Mouse (Mus musculus) stomach, embryonic 15.5 days (tissue): ENCODE data around the gene Atn1. TPM values are rescaled to one million over a fixed set of nuclear protein-coding genes. Genes with fewer than 3 reads are reported as not detected.

Experiments
- ATAC-seq: fragments of 200-750 bp; cut with Nextera tagmentation; 2 replicates; pipeline ENCODE4 v1.8.0; 2017; ENCODE audit warnings: low read depth, moderate number of reproducible peaks, moderate TSS enrichment; ENCODE audit not compliant: insufficient read depth, low FRiP score
- H3K27ac ChIP-seq: fragments of 300-500 bp; sonication (generic); 2 replicates; pipeline ENCODE4 v1.5.1; 2015; ENCODE audit warnings: mild to moderate bottlenecking, inconsistent platforms
- H3K27me3 ChIP-seq: fragments of 300-500 bp; sonication (generic); replicated peaks from 2 replicates; pipeline ENCODE4 v1.6.1; 2015; ENCODE audit warnings: inconsistent platforms
- H3K36me3 ChIP-seq: fragments of 300-500 bp; sonication (generic); 2 replicates; pipeline ENCODE4 v1.6.1; 2015; ENCODE audit warnings: inconsistent platforms
- H3K4me1 ChIP-seq: fragments of 300-500 bp; sonication (generic); 2 replicates; pipeline ENCODE4 v1.6.1; 2015; ENCODE audit warnings: inconsistent platforms
- H3K4me2 ChIP-seq: fragments of 300-500 bp; sonication (generic); 2 replicates; pipeline ENCODE4 v1.6.1; 2015; ENCODE audit warnings: mild to moderate bottlenecking, inconsistent platforms
- H3K4me3 ChIP-seq: fragments of 300-500 bp; sonication (generic); replicated peaks from 2 replicates; pipeline ENCODE4 v1.5.1; 2015; ENCODE audit warnings: inconsistent platforms
- H3K9ac ChIP-seq: fragments of 300-500 bp; sonication (generic); 2 replicates; pipeline ENCODE4 v1.6.1; 2015; ENCODE audit warnings: inconsistent platforms
- H3K9me3 ChIP-seq: fragments of 300-500 bp; sonication (generic); 2 replicates; pipeline ENCODE4 v1.6.1; 2016; ENCODE audit warnings: inconsistent platforms
- WGBS: fragments of 180-500 bp; shearing (Covaris S2); methylation state at CpG from one replicate; pipeline ENCODE4 v1.1.7; 2015; 5-methylcytosine and 5-hydroxymethylcytosine counted together
- microRNA counts: library from miRNA; unstranded; fragments of <30 nt; microRNA quantifications from one replicate; lab custom pipeline; 2016
- microRNA-seq: library from miRNA; unstranded; fragments of <30 nt; microRNA quantifications from one replicate; pipeline ENCODE4, GENCODE M21; 2016
- polyA plus RNA-seq: library from polyadenylated mRNA; unstranded; fragments of >200 nt; fragmentation: Nextera tagmentation; extraction: Ambion mirVana; gene quantifications from 2 replicates; pipeline ENCODE4 v1.2.1, GENCODE M21; 2015

Atn1 gene
- polyA plus RNA-seq, 1 experiment from 2014 or later, result 13.9 TPM

- ATAC-seq, result no peak
- H3K36me3 ChIP-seq, result peaks cover 35% of the 10 kb centered on the region
- H3K4me1 ChIP-seq, result no peaks in the 10 kb centered on the region
- H3K4me3 ChIP-seq, result no peak overlapping the region
- H3K4me2 ChIP-seq, result no peak overlapping the region
- no peaks in the 10 kb centered on the region for H3K27me3 ChIP-seq
- WGBS, result 75% methylated on average over 8 of the region's 8 CpGs
- no peak overlapping the region for H3K27ac ChIP-seq
- H3K9ac ChIP-seq, result no peak overlapping the region
- no peaks in the 10 kb centered on the region for H3K9me3 ChIP-seq
Measured at GRCm38 (mm10) chr6:124701338-124701737, 55.0 kb downstream of the Atn1 start.

GRCm38 (mm10) chr6:124699962-124700610 lies 56.2 kb downstream of the Atn1 start:
- Histone ChIP-seq H3K4me1 (no peaks in the 10 kb centered on the region), H3K4me2 (no peak overlapping the region), H3K9ac (no peak overlapping the region), H3K27ac (no peak overlapping the region), H3K27me3 (no peaks in the 10 kb centered on the region), H3K9me3 (no peaks in the 10 kb centered on the region), H3K4me3 (no peak overlapping the region), H3K36me3 (peaks cover 34% of the 10 kb centered on the region)
- ATAC-seq, result no peak
- 80% methylated on average over 11 of the region's 11 CpGs for WGBS

- Histone ChIP-seq H3K27me3 (no peaks in the 10 kb centered on the region), H3K36me3 (peaks cover 27% of the 10 kb centered on the region)
- WGBS, result 85% methylated on average over 4 of the region's 4 CpGs
Measured at GRCm38 (mm10) chr6:124699366-124699765, 57.0 kb downstream of the Atn1 start.

GRCm38 (mm10) chr6:124698751-124699150 lies 57.6 kb downstream of the Atn1 start:
- H3K36me3 ChIP-seq, result peaks cover 23% of the 10 kb centered on the region
- no peaks in the 10 kb centered on the region for H3K9me3 ChIP-seq
- H3K27ac ChIP-seq, result no peak overlapping the region
- no peak for ATAC-seq
- no peak overlapping the region for H3K4me3 ChIP-seq
- H3K9ac ChIP-seq, result no peak overlapping the region
- no peak overlapping the region for H3K4me2 ChIP-seq
- H3K27me3 ChIP-seq, result no peaks in the 10 kb centered on the region
- 68% methylated on average over 6 of the region's 6 CpGs for WGBS
- H3K4me1 ChIP-seq, result peaks cover 11% of the 10 kb centered on the region

More at GRCm38 (mm10) chr6:124699366-124699765, 57.0 kb downstream of the Atn1 start:
- Histone ChIP-seq H3K4me2 (no peak overlapping the region), H3K9me3 (no peaks in the 10 kb centered on the region), H3K4me3 (no peak overlapping the region), H3K4me1 (peaks cover 5% of the 10 kb centered on the region), H3K9ac (no peak overlapping the region), H3K27ac (no peak overlapping the region)
- no peak for ATAC-seq

GRCm38 (mm10) chr6:124696441-124697150 lies 59.7 kb downstream of the Atn1 start:
- Histone ChIP-seq H3K4me1 (peaks cover 11% of the 10 kb centered on the region), H3K4me2 (no peak overlapping the region), H3K27ac (no peak overlapping the region), H3K27me3 (no peaks in the 10 kb centered on the region), H3K36me3 (peaks cover 17% of the 10 kb centered on the region; the same call in 1 of the 2 replicates), H3K9ac (no peak overlapping the region), H3K9me3 (no peaks in the 10 kb centered on the region), H3K4me3 (no peak overlapping the region)
- no peak for ATAC-seq
- WGBS, result 92% methylated on average over 7 of the region's 7 CpGs

GRCm38 (mm10) chr6:124694166-124694955 lies 62.0 kb downstream of the Atn1 start:
- Histone ChIP-seq H3K9me3 (no peaks in the 10 kb centered on the region), H3K27me3 (no peaks in the 10 kb centered on the region), H3K4me1 (peaks cover 11% of the 10 kb centered on the region), H3K9ac (no peak overlapping the region), H3K4me3 (no peak overlapping the region), H3K36me3 (peaks cover 7% of the 10 kb centered on the region; the same call in 1 of the 2 replicates), H3K27ac (peak overlapping the region; percentile 69), H3K4me2 (peak overlapping the region; percentile 14; the same call in 1 of the 2 replicates)
- WGBS, result 70% methylated on average over 15 of the region's 15 CpGs
- ATAC-seq, result peak; percentile 71

- H3K9ac ChIP-seq, result no peak overlapping the region
- no peak overlapping the region for H3K4me3 ChIP-seq
- 53% methylated on average over 15 of the region's 15 CpGs for WGBS
- peak overlapping the region; percentile 69 for H3K27ac ChIP-seq
- H3K4me1 ChIP-seq, result peaks cover 11% of the 10 kb centered on the region
- no peak for ATAC-seq
- H3K27me3 ChIP-seq, result no peaks in the 10 kb centered on the region
- no peak overlapping the region for H3K4me2 ChIP-seq
- 0 out of 2 replicates have a peak, but pooled peaks cover 3% of the 10 kb centered on the region for H3K36me3 ChIP-seq
- H3K9me3 ChIP-seq, result no peaks in the 10 kb centered on the region
Measured at GRCm38 (mm10) chr6:124693243-124693981, 62.9 kb downstream of the Atn1 start.

MicroRNAs encoded within 50 kb of the gene (microRNA counts, 519-probe panel; counts per million panel counts)
- microRNA mmu-miR-141 (lab: Ali Mortazavi, UCI) (3,007 counts per million, percentile 76 among the panel's probes with 10 or more counts), microRNA mmu-miR-200c (lab: Ali Mortazavi, UCI) (3,718 counts per million, percentile 92 among the panel's probes with 10 or more counts)

Small RNA genes lying within 50 kb of the gene (microRNA-seq; reads per million reads assigned to microRNA genes)
- gene Mir141 (2,437 reads per million, percentile 83 among the genes with 10 or more reads in this experiment), gene Mir200c (18,609 reads per million, percentile 97 among the genes with 10 or more reads in this experiment)

Other genes starting within 250 kb of the Atn1 start
- 4.5 and 6.6 TPM in 2 replicates for gene C1ra, start 244.1 kb downstream of the Atn1 start, polyA plus RNA-seq
- 5.6 and 9.9 TPM in 2 replicates for gene C1s1, start 214.2 kb downstream of the Atn1 start, polyA plus RNA-seq
- gene C1rb, start 186.2 kb downstream of the Atn1 start, polyA plus RNA-seq, result not detected in 2 replicates
- 0.06 and 0.13 TPM in 2 replicates for gene C1s2, start 120.4 kb downstream of the Atn1 start, polyA plus RNA-seq
- 79.3 and 85.3 TPM in 2 replicates for gene Lpcat3, start 93.5 kb downstream of the Atn1 start, polyA plus RNA-seq
- gene Emg1, start 44.3 kb downstream of the Atn1 start, polyA plus RNA-seq, result 191 and 202 TPM in 2 replicates
- gene Phb2, start 44.2 kb downstream of the Atn1 start, polyA plus RNA-seq, result 355 and 390 TPM in 2 replicates
- 19.0 and 19.8 TPM in 2 replicates for gene Ptpn6, start 17.8 kb downstream of the Atn1 start, polyA plus RNA-seq
- 331 and 401 TPM in 2 replicates for gene Grcc10, start 15.2 kb downstream of the Atn1 start, polyA plus RNA-seq
- gene Gm45234, start 503 bp downstream of the Atn1 start, polyA plus RNA-seq, result not detected in 2 replicates
- gene Eno2, start 13.1 kb upstream of the Atn1 start, polyA plus RNA-seq, result 5.3 and 6.9 TPM in 2 replicates
- 0.35 and 1.3 TPM in 2 replicates for gene Lrrc23, start 23.2 kb upstream of the Atn1 start, polyA plus RNA-seq
- 11.7 and 12.7 TPM in 2 replicates for gene Spsb2, start 52.1 kb upstream of the Atn1 start, polyA plus RNA-seq
- 890 and 914 TPM in 2 replicates for gene Tpi1, start 57.8 kb upstream of the Atn1 start, polyA plus RNA-seq
- gene Usp5, start 73.0 kb upstream of the Atn1 start, polyA plus RNA-seq, result 116 and 125 TPM in 2 replicates
- 141 and 159 TPM in 2 replicates for gene Cdca3, start 73.0 kb upstream of the Atn1 start, polyA plus RNA-seq
- 0.97 and 1.1 TPM in 2 replicates for gene Gnb3, start 83.8 kb upstream of the Atn1 start, polyA plus RNA-seq
- 28.4 TPM in 2 replicates for gene P3h3, start 101.2 kb upstream of the Atn1 start, polyA plus RNA-seq
- gene Gpr162, start 107.5 kb upstream of the Atn1 start, polyA plus RNA-seq, result 1.2 and 1.3 TPM in 2 replicates
- gene Cd4, start 131.7 kb upstream of the Atn1 start, polyA plus RNA-seq, result 0.41 and 0.64 TPM in 2 replicates
- gene Lag3, start 155.2 kb upstream of the Atn1 start, polyA plus RNA-seq, result 1.5 and 2.4 TPM in 2 replicates
- gene Ptms, start 163.6 kb upstream of the Atn1 start, polyA plus RNA-seq, result 322 and 340 TPM in 2 replicates
- 351 and 362 TPM in 2 replicates for gene Mlf2, start 174.9 kb upstream of the Atn1 start, polyA plus RNA-seq
- gene Cops7a, start 209.0 kb upstream of the Atn1 start, polyA plus RNA-seq, result 128 and 153 TPM in 2 replicates
- gene Pianp, start 240.2 kb upstream of the Atn1 start, polyA plus RNA-seq, result 3.8 and 4.3 TPM in 2 replicates